Mouse (Mus musculus) pancreas, adult 10 weeks (tissue): ENCODE results near the gene Mrps12. TPM values are rescaled to one million over a fixed set of nuclear protein-coding genes. Genes with fewer than 3 reads are reported as not detected.

ENCODE experiments used
- polyA plus RNA-seq: library from polyadenylated mRNA; stranded (reverse); fragments of 350-450 nt; fragmentation: Illumina TruSeq; extraction: RNeasy Lipid Tissue Mini Kit (QIAGEN cat#74804); gene quantifications from one replicate; pipeline ENCODE4 v1.2.3, GENCODE M21; 2015; ENCODE audit warnings: low read depth, low replicate concordance; ENCODE audit not compliant: insufficient read depth

The Mrps12 gene
- polyA plus RNA-seq: 42.5 TPM

GRCm38 (mm10) chr7:28741709-28742438 is at the start of gene Mrps12, which contains the start of gene Sars2:
TSS of gene Mrps12 (minus strand) at chr7:28741820.
TSS of gene Sars2 (plus strand) at chr7:28741992.

GRCm38 (mm10) chr7:28788307-28789195 is 46.9 kb upstream of the Mrps12 start, which contains the start of gene Rinl:
TSS of gene Rinl (plus strand) at chr7:28788969.

GRCm38 (mm10) chr7:28767462-28767965 is 25.9 kb upstream of the Mrps12 start, which contains the start of gene Nfkbib:
TSS of gene Nfkbib (minus strand) at chr7:28767512.

GRCm38 (mm10) chr7:28766173-28766879 is 24.7 kb upstream of the Mrps12 start, which contains the start of gene Sirt2:
TSS of gene Sirt2 (plus strand) at chr7:28766735.

GRCm38 (mm10) chr7:28756079-28756478 is 14.5 kb upstream of the Mrps12 start, which contains the start of gene Ccer2:
TSS of gene Ccer2 (plus strand) at chr7:28756174.

GRCm38 (mm10) chr7:28716590-28717281 is 24.9 kb downstream of the Mrps12 start, which contains the start of gene Fbxo17:
TSS of gene Fbxo17 (plus strand) at chr7:28716804.

GRCm38 (mm10) chr7:28692545-28693320 is 48.9 kb downstream of the Mrps12 start, which contains the start of gene Fbxo27:
TSS of gene Fbxo27 (plus strand) at chr7:28692849.

Other genes with a start within 250 kb of the Mrps12 start
- gene Ifnl2, start 231.4 kb downstream of the Mrps12 start, polyA plus RNA-seq: not detected
- gene Ifnl3, start 219.0 kb downstream of the Mrps12 start, polyA plus RNA-seq: not detected
- 18,579 TPM for gene Sycn, start 200.9 kb downstream of the Mrps12 start, polyA plus RNA-seq
- not detected for gene Nccrp1, start 194.6 kb downstream of the Mrps12 start, polyA plus RNA-seq
- 8.6 TPM for gene Samd4b, start 143.7 kb downstream of the Mrps12 start, polyA plus RNA-seq
- gene Pak4, start 143.6 kb downstream of the Mrps12 start, polyA plus RNA-seq: 5.4 TPM
- not detected for gene Acp7, start 110.5 kb downstream of the Mrps12 start, polyA plus RNA-seq
- not detected for gene Fbxo27, start 49.0 kb downstream of the Mrps12 start, polyA plus RNA-seq
- 2.8 TPM for gene Fbxo17, start 25.0 kb downstream of the Mrps12 start, polyA plus RNA-seq
- 2.6 TPM for gene Sars2, start 172 bp upstream of the Mrps12 start, polyA plus RNA-seq
- gene Ccer2, start 14.4 kb upstream of the Mrps12 start, polyA plus RNA-seq: not detected
- gene Sirt2, start 24.9 kb upstream of the Mrps12 start, polyA plus RNA-seq: 28.4 TPM
- 8.7 TPM for gene Nfkbib, start 25.7 kb upstream of the Mrps12 start, polyA plus RNA-seq
- 1.8 TPM for gene Rinl, start 47.1 kb upstream of the Mrps12 start, polyA plus RNA-seq
- 78.4 TPM for gene Hnrnpl, start 66.7 kb upstream of the Mrps12 start, polyA plus RNA-seq
- gene Ech1, start 83.4 kb upstream of the Mrps12 start, polyA plus RNA-seq: 54.3 TPM
- gene Lgals4, start 92.0 kb upstream of the Mrps12 start, polyA plus RNA-seq: 13.7 TPM
- 7.5 TPM for gene Lgals7, start 122.0 kb upstream of the Mrps12 start, polyA plus RNA-seq
- gene Capn12, start 139.6 kb upstream of the Mrps12 start, polyA plus RNA-seq: 0.26 TPM
- 71.1 TPM for gene Actn4, start 220.5 kb upstream of the Mrps12 start, polyA plus RNA-seq
- gene Eif3k, start 240.0 kb upstream of the Mrps12 start, polyA plus RNA-seq: 94.8 TPM
- gene Map4k1, start 240.2 kb upstream of the Mrps12 start, polyA plus RNA-seq: 0.30 TPM